Mouse (Mus musculus): ENCODE measurements around the gene Bub1b. TPM values are rescaled to one million over a fixed set of nuclear protein-coding genes. Genes with fewer than 3 reads are reported as not detected.
A peak's percentile ranks its signal among the peaks of the same experiment; 100 is the strongest.
"Not testable (repeated sequence)": the region's sequence is repeated elsewhere in the genome, so short reads cannot be mapped to it uniquely, and the experiment has no call there.

Gene Bub1b
- total RNA-seq (2014; rRNA removed; ENCODE audit: low replicate concordance) (37.7 and 46.9 TPM in 2 replicates), polyA plus RNA-seq (2015; fragmentation: Nextera tagmentation; extraction: Ambion mirVana) (14.8 and 16.2 TPM in 2 replicates)

DNA sequence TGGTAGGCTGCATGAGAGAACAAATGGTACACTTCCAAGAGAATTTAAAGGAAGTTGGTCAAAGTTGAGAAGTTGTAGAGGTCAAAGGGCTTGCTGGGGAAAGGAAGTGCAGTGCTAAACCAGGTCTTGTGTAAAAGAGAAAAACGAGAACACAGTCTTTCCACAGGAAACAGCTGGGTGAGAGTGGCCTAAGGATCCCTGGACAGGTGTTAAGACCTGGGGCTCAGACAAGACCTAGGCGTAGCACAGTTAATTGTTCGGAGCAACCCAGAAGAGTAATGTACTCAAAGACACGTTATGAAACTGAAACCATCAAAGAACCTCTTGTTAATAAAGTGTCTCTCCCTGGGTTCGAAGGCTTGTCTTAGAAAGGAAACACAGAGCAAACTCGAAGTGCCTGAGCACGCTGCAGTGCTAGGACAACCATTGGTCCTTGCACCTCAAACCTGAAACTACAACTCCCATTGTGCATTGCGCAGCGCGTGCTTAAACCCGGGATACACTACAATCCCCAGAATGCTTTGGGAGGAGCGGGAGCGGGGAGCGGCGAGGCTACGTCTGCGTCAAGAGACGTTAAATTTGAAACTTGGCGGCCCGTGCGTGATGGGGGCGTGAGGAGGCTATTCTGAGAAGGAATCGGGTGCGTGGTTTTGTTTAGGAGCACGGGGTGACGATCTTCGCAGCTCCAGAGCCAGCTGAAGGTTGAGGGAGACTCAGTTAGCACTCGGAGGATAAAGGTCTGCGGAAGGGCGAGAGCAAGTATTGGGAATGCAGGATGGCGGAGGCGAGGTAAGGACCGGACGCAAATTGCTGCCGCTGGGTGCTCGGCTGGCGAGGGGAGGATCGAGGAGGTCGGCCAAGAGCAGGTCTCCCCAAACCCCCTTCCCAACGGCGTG, at the start of gene Bub1b:
Gene Bub1b (plus strand): TSS at position 539 of the 896 bp plus-strand sequence.
- Histone ChIP-seq H3K4me2 (ENCODE audit: low read depth, low read length) (peak within 1 kb of the TSS; percentile 88), H3K4me1 (ENCODE audit: control insufficient read depth, insufficient read depth) (peaks cover 17% of the 10 kb centered on the region; the same call in 1 of the 2 replicates), H3K4me3 (ENCODE audit: low read depth, low read length) (peak within 1 kb of the TSS; percentile 75), H3K9ac (replicated peaks; ENCODE audit: low read depth, low read length) (peak within 1 kb of the TSS; percentile 72), H3K27me3 (ENCODE audit: control insufficient read depth, insufficient read depth, low read length) (no peaks in the 10 kb centered on the region), H3K9me3 (replicated peaks; ENCODE audit: control insufficient read depth, low read length) (no peaks in the 10 kb centered on the region), H3K27ac (ENCODE audit: low read depth) (no peak within 1 kb of the TSS; the same call in 1 of the 2 replicates), H3K36me3 (replicated peaks; ENCODE audit: control insufficient read depth, insufficient read depth, low read length) (peaks cover 2% of the 10 kb centered on the region; the same call in 1 of the 2 replicates)
- no peak for TF ChIP-seq EP300 (IDR thresholded peaks at IDR 0.05; ENCODE audit: low read depth)
- no peak for TF ChIP-seq CTCF (IDR thresholded peaks at IDR 0.05; ENCODE audit: low read depth)
- WGBS: 5% methylated on average over 41 of the region's 41 CpGs
- DNase-seq (ENCODE audit: low spot score) (peak; percentile 95), ATAC-seq (ENCODE audit: insufficient read depth, low read depth) (peak; percentile 94)

DNA sequence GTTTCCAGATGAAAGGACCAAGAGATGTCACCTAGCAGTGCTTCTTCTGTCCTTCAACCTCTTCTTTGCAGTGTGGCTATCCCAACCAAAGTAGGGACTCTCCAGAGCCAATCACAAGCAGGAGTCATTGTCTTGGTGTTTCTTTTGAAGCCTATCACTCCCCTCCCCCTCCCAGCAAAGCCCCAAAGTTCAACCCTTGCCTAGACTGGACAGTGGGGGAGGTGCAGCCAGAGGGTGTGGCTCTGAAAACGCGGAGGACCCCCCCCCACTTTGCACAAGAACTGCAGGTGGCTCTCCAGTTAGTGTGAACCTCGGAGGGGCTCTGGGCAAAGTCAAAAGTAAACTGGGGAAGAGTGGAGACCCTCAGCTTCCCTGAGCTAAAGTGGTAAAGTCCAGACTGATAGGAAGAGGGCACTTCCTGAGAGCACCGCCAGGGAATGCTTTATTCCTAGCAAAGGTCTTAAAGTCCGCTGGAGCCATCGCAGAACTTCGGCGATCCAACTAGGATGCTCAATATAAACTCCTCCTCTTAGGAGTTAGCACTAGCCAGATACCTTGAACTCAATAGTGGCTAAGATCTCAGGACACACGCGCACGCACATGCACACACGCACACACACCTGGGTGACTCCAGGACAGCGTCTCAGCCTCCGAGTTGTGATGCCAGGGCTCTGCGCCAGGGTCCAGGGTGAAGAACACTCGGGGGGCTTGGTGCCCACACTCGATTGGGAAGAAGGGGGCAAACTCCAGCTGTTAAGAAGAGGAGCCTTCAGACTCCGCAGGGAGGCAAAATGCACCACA, 49.4 kb upstream of the Bub1b start:
- ATAC-seq (ENCODE audit: insufficient read depth, low read depth): no peak
- no peaks in the 10 kb centered on the region for H3K27me3 ChIP-seq (ENCODE audit: control insufficient read depth, insufficient read depth, low read length)
- H3K36me3 ChIP-seq (replicated peaks; ENCODE audit: control insufficient read depth, insufficient read depth, low read length): no peaks in the 10 kb centered on the region
- peak overlapping the region; percentile 77 for H3K4me2 ChIP-seq (ENCODE audit: low read depth, low read length)
- H3K27ac ChIP-seq (ENCODE audit: low read depth): peak overlapping the region; percentile 32; the same call in 1 of the 2 replicates
- peak; percentile 45 for DNase-seq (ENCODE audit: low spot score)
- H3K4me3 ChIP-seq (ENCODE audit: low read depth, low read length): peak overlapping the region; percentile 70
- H3K4me1 ChIP-seq (ENCODE audit: control insufficient read depth, insufficient read depth): peaks cover 54% of the 10 kb centered on the region
- TF ChIP-seq CTCF (IDR thresholded peaks at IDR 0.05; ENCODE audit: low read depth) (no peak), EP300 (IDR thresholded peaks at IDR 0.05; ENCODE audit: low read depth) (no peak)
- H3K9ac ChIP-seq (replicated peaks; ENCODE audit: low read depth, low read length): peak overlapping the region; percentile 61
- WGBS: under 1% methylated on average over 18 of the region's 18 CpGs
- no peaks in the 10 kb centered on the region for H3K9me3 ChIP-seq (replicated peaks; ENCODE audit: control insufficient read depth, low read length)

DNA sequence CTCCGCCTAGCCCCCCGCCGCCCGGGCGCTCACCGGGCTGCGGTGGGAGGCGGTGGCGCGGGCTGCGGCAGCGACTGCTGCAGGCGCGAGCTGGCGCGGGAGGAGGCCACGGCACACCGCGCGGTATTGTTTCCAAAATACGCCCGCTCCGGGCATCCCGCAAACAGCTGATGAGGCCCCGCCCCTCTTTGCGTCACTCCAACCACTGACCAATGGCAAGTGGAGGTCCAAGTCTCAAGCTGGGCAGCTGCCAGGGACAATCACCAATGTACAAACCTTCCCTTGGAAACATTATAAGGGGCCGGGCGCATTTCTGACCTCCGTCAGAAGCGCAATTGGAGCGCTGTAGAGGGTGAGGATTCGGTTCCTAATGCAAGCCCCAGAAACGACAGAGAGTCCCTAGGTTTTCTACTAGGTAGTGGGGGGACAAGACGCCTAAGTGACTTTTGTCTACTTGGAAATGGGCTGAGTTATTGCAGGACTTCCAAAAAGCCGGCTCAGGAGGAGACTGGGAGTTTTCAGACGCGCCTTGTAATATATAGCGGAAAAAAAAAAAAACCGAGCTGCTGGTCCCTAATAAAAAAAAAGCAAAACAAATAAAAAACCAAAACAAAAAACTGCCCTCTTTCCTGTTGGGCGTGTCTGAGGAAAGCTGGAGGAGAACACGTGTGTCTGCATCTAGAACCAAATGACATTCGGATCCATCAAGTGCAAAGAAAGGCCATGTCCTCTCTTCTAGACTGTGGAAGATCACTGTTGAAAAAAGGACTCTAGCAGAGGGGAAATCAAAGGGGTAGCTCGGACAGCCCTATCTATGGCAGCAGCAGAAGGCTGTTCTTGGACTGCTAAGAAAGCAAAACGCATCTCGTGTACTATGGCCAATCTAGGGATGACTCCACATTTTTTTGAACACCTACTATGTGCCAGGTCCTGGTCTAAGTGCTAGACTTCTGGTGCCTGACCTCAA, 48.2 kb upstream of the Bub1b start, which contains the start of gene Bmf:
Gene Bmf (minus strand): TSS at position 181 of the 967 bp plus-strand sequence.
- peak within 1 kb of the TSS; percentile 61 for H3K9ac ChIP-seq (replicated peaks; ENCODE audit: low read depth, low read length)
- peak; percentile 90 for ATAC-seq (ENCODE audit: insufficient read depth, low read depth)
- peak; percentile 98 for DNase-seq (ENCODE audit: low spot score)

DNA sequence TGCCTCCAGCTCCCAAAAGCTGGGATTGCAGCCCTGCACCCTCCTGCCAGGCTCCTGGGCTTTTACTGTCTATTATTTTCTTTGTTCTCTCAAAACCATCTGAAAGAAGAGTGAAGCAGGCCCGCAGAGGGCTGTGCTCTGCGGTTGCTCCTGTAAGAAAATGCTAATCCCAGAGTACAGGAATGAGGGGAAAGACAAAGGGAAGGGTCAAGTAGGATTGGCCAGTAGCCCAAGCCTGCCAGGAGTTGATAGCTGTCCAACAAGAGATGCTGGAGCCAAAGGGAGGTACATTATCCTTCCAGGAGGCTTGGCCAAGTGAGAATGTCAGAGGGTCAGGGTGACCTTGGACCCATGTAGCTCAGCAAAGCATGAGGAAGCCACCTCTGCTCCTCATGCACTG, 46.4 kb upstream of the Bub1b start:
- TF ChIP-seq CTCF (IDR thresholded peaks at IDR 0.05; ENCODE audit: low read depth) (no peak), EP300 (IDR thresholded peaks at IDR 0.05; ENCODE audit: low read depth) (no peak)
- Histone ChIP-seq H3K27ac (ENCODE audit: low read depth) (no peak overlapping the region), H3K4me3 (ENCODE audit: low read depth, low read length) (no peak overlapping the region), H3K9ac (replicated peaks; ENCODE audit: low read depth, low read length) (no peak overlapping the region), H3K4me1 (ENCODE audit: control insufficient read depth, insufficient read depth) (peaks cover 26% of the 10 kb centered on the region), H3K9me3 (replicated peaks; ENCODE audit: control insufficient read depth, low read length) (no peaks in the 10 kb centered on the region), H3K27me3 (ENCODE audit: control insufficient read depth, insufficient read depth, low read length) (no peaks in the 10 kb centered on the region), H3K4me2 (ENCODE audit: low read depth, low read length) (no peak overlapping the region), H3K36me3 (replicated peaks; ENCODE audit: control insufficient read depth, insufficient read depth, low read length) (no peaks in the 10 kb centered on the region)
- no peak for ATAC-seq (ENCODE audit: insufficient read depth, low read depth)
- 58% methylated on average over 2 of the region's 2 CpGs for WGBS
- no peak for DNase-seq (ENCODE audit: low spot score)

More for the DNA sequence above, 48.2 kb upstream of the Bub1b start, which contains the start of gene Bmf:
- under 1% methylated on average over 45 of the region's 45 CpGs for WGBS
- peak within 1 kb of the TSS; percentile 70 for H3K4me3 ChIP-seq (ENCODE audit: low read depth, low read length)
- peaks cover 42% of the 10 kb centered on the region for H3K4me1 ChIP-seq (ENCODE audit: control insufficient read depth, insufficient read depth)
- no peaks in the 10 kb centered on the region for H3K36me3 ChIP-seq (replicated peaks; ENCODE audit: control insufficient read depth, insufficient read depth, low read length)
- H3K27ac ChIP-seq (ENCODE audit: low read depth): peak within 1 kb of the TSS; percentile 60
- H3K4me2 ChIP-seq (ENCODE audit: low read depth, low read length): peak within 1 kb of the TSS; percentile 77
- H3K9me3 ChIP-seq (replicated peaks; ENCODE audit: control insufficient read depth, low read length): no peaks in the 10 kb centered on the region
- no peaks in the 10 kb centered on the region for H3K27me3 ChIP-seq (ENCODE audit: control insufficient read depth, insufficient read depth, low read length)
- 0 out of 2 replicates have a peak, but pooled peaks have one; percentile 44 for TF ChIP-seq EP300 (IDR thresholded peaks at IDR 0.05; ENCODE audit: low read depth)
- TF ChIP-seq CTCF (IDR thresholded peaks at IDR 0.05; ENCODE audit: low read depth): no peak

DNA sequence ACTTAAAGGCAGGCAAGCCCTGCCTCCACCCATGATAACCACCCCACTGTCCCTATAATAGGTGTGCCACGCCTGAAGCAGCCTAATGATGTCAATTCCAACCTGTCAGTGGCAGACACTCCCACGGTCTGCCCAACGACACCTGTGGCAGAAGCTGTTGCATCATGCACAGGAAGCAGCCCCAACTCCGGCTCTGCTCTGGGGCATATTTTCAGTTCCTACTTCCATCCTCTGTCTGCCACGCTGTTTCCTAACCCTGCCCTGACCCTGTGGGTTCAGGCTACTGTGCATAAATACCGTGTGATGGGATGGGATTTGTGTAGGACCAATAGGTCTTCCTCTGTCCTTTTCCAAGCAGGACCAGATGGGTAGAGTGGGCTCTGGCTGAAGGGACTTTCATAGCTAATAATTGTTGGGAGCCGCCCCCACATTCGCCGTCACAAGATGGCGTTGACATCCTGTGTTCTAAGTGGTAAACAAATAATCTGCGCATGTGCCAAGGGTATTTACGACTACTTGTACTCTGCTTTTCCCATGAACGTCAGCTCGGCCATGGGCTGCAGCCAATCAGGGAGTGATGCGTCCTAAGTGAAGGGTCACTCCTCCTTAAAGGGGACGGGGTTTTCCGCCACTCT, 43.5 kb upstream of the Bub1b start:
- WGBS: 53% methylated on average over 15 of the region's 17 CpGs
- H3K4me1 ChIP-seq (ENCODE audit: control insufficient read depth, insufficient read depth): not testable (repeated sequence)

More for the DNA sequence above, 43.5 kb upstream of the Bub1b start:
- peak overlapping the region; percentile 57 for H3K4me2 ChIP-seq (ENCODE audit: low read depth, low read length)
- not testable (repeated sequence) for H3K27me3 ChIP-seq (ENCODE audit: control insufficient read depth, insufficient read depth, low read length); DNase-seq (ENCODE audit: low spot score); H3K36me3 ChIP-seq (replicated peaks; ENCODE audit: control insufficient read depth, insufficient read depth, low read length); H3K9me3 ChIP-seq (replicated peaks; ENCODE audit: control insufficient read depth, low read length)
- H3K27ac ChIP-seq (ENCODE audit: low read depth): peak overlapping the region; percentile 61
- ATAC-seq (ENCODE audit: insufficient read depth, low read depth): peak; percentile 18
- peak overlapping the region; percentile 10; the same call in 1 of the 2 replicates for H3K9ac ChIP-seq (replicated peaks; ENCODE audit: low read depth, low read length)
- H3K4me3 ChIP-seq (ENCODE audit: low read depth, low read length): peak overlapping the region; percentile 38

Data from heart, postnatal 0 days (tissue).